Mouse (Mus musculus) G1E (cell line): ENCODE results near the gene St6galnac3.

Source experiments
- CTCF ChIP-seq: IDR thresholded peaks from 2 replicates; pipeline ENCODE4 v1.5.1; 2012; ENCODE audit warnings: low read depth, low read length, inconsistent platforms, mixed read lengths
- TAL1 ChIP-seq: conservative IDR thresholded peaks from 2 replicates; pipeline ENCODE4 v1.6.1; 2012; ENCODE audit warnings: low read depth, low read length, inconsistent platforms, mixed read lengths

DNA sequence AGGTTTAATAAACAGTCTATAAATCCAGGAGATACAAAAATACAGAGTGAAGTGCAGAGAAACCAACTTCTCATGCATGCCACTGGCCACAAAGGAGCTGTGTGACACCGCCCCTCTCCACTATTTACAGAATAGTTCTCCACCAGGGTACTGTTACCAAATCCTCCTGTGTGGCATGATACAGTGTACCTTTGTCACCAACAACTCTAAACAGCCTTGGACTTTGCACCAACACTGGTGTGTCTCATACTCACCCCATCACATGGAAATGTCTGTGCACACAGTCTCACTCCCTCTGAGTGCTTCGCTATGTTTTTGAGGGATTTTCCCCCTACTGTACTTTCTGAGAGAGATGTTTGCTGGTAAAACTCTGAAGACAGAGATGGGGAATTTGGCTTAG is 217.4 kb downstream of the St6galnac3 start:
- TF ChIP-seq CTCF, result no peak
- no peak for TF ChIP-seq TAL1
